Mouse (Mus musculus): ENCODE measurements around the gene Galnt10. TPM values are rescaled to one million over a fixed set of nuclear protein-coding genes. Genes with fewer than 3 reads are reported as not detected.

The Galnt10 gene
- total RNA-seq, 2 experiments from 2014 or later = 6.4 to 6.6 TPM

- no peak for DNase-seq (ENCODE audit: low spot score in 2 of 2)
Observed at GRCm38 (mm10) chr11:57633975-57634585, 11.2 kb upstream of the Galnt10 start.

GRCm38 (mm10) chr11:57635148-57635547 lies 10.1 kb upstream of the Galnt10 start:
- DNase-seq (ENCODE audit: low spot score in 2 of 2) = no peak

- DNase-seq (ENCODE audit: low spot score in 2 of 2) = no peak
Observed at GRCm38 (mm10) chr11:57643691-57644090, 1.6 kb upstream of the Galnt10 start.

- peak in 1 of 2 experiments; percentile 28 for DNase-seq (ENCODE audit: low spot score in 2 of 2)
Observed at GRCm38 (mm10) chr11:57644245-57645017, 811 bp upstream of the Galnt10 start.

- DNase-seq (ENCODE audit: low spot score in 2 of 2) = no peak
Observed at GRCm38 (mm10) chr11:57645847-57646246, 605 bp downstream of the Galnt10 start.

- DNase-seq (ENCODE audit: low spot score in 2 of 2) = no peak
Observed at GRCm38 (mm10) chr11:57646416-57646815, 1.2 kb downstream of the Galnt10 start.

- no peak for DNase-seq (ENCODE audit: low spot score in 2 of 2)
Observed at GRCm38 (mm10) chr11:57646940-57647339, 1.7 kb downstream of the Galnt10 start.

- no peak for DNase-seq (ENCODE audit: low spot score in 2 of 2)
Observed at GRCm38 (mm10) chr11:57647446-57647845, 2.2 kb downstream of the Galnt10 start.

GRCm38 (mm10) chr11:57648196-57648800 lies 3.1 kb downstream of the Galnt10 start:
- DNase-seq (ENCODE audit: low spot score in 2 of 2) = no peak

- no peak for DNase-seq (ENCODE audit: low spot score in 2 of 2)
Observed at GRCm38 (mm10) chr11:57649269-57649668, 4.0 kb downstream of the Galnt10 start.

- no peak for DNase-seq (ENCODE audit: low spot score in 2 of 2)
Observed at GRCm38 (mm10) chr11:57649671-57650070, 4.4 kb downstream of the Galnt10 start.

- no peak for DNase-seq (ENCODE audit: low spot score in 2 of 2)
Observed at GRCm38 (mm10) chr11:57650867-57651266, 5.6 kb downstream of the Galnt10 start.

GRCm38 (mm10) chr11:57651281-57651810 lies 6.1 kb downstream of the Galnt10 start:
- DNase-seq (ENCODE audit: low spot score in 2 of 2) = peak; percentile 53 to 68

GRCm38 (mm10) chr11:57652206-57652922 lies 7.1 kb downstream of the Galnt10 start:
- no peak for DNase-seq (ENCODE audit: low spot score in 2 of 2)

- no peak for DNase-seq (ENCODE audit: low spot score in 2 of 2)
Observed at GRCm38 (mm10) chr11:57652923-57653660, 7.8 kb downstream of the Galnt10 start.

- no peak for DNase-seq (ENCODE audit: low spot score in 2 of 2)
Observed at GRCm38 (mm10) chr11:57653796-57654195, 8.6 kb downstream of the Galnt10 start.

- DNase-seq (ENCODE audit: low spot score in 2 of 2) = no peak
Observed at GRCm38 (mm10) chr11:57654386-57654785, 9.1 kb downstream of the Galnt10 start.

- no peak for DNase-seq (ENCODE audit: low spot score in 2 of 2)
Observed at GRCm38 (mm10) chr11:57654977-57655397, 9.7 kb downstream of the Galnt10 start.

GRCm38 (mm10) chr11:57655669-57656325 lies 10.6 kb downstream of the Galnt10 start:
- DNase-seq (ENCODE audit: low spot score in 2 of 2) = no peak
